Mouse (Mus musculus): ENCODE measurements around the gene Psmb8. TPM values are rescaled to one million over a fixed set of nuclear protein-coding genes. Genes with fewer than 3 reads are reported as not detected.

Gene Psmb8
- total and polyA plus RNA-seq, 3 experiments = 12.3 to 33.5 (median 18.9) TPM

DNA sequence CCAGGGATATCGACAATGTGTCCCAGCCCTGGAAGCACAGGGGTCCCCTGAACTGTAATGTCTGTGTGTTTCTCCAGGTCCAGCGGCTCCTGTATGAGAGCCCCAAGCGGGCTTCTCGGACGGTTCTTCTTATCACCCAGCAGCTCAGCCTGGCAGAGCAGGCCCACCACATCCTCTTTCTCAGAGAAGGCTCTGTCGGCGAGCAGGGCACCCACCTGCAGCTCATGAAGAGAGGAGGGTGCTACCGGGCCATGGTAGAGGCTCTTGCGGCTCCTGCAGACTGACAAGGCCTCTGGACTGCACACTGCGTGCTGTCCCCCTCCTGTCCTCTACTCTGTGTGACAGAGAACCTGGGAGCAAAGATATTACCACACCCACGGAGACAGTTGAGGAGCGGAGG, 1.0 kb upstream of the Psmb8 start:
- TF ChIP-seq CTCF (IDR thresholded peaks at IDR 0.05) (no peak), POLR2A (IDR thresholded peaks at IDR 0.05; ENCODE audit: insufficient read depth, low read depth, low read length) (no peak), EP300 (IDR thresholded peaks at IDR 0.05; ENCODE audit: insufficient read depth, low read depth, low read length) (no peak)
- H3K36me3 ChIP-seq (ENCODE audit: control insufficient read depth, insufficient read depth, low read length) = no peaks in the 10 kb centered on the region
- H3K79me2 ChIP-seq (replicated peaks; ENCODE audit: control insufficient read depth, insufficient read depth, low read length) = no peaks in the 10 kb centered on the region
- peaks cover 3% of the 10 kb centered on the region; the same call in 1 of the 2 replicates for H3K4me1 ChIP-seq (ENCODE audit: control insufficient read depth, insufficient read depth, low read length)
- H3K4me3 ChIP-seq = no peak overlapping the region
- WGBS = 66% methylated on average over 12 of the region's 12 CpGs
- intact Hi-C loops (cut with DNase I) = no loop called here
- no peak overlapping the region for H3K27ac ChIP-seq
- H3K27me3 ChIP-seq (ENCODE audit: control insufficient read depth, insufficient read depth, low read length) = no peaks in the 10 kb centered on the region
- H3K9ac ChIP-seq (ENCODE audit: low read depth, low read length) = no peak overlapping the region
- peak; percentile 27 to 47 for DNase-seq

DNA sequence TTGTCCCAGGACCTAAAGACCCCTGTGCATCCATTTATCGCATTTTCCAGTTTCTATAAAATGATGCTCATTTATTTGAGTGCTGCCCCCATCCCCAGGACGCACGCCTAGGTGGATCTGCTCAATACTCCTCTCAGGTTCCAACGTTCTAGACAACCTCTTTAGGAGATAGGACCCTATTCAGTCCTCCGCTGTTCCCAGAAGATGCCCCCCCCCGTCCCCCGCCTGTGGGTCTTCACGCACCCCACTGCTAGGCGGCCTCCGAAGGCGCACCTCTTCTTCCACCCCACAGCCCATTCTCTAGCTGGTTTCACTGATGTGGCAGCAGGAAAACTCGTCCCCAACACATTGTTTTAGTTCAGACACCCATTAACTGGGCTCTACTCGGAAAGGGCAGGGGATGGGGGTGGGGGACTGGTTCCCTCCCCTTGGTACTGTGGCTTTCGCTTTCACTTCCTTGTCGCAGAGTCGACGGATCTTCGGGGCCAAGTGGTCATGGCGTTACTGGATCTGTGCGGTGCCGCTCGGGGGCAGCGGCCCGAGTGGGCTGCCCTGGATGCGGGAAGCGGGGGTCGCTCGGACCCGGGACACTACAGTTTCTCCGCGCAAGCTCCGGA, 491 bp downstream of the Psmb8 start:
- intact Hi-C loops (cut with DNase I) = loop anchor here (1.0 kb wide), 1 partner anchor 11 kb away; the partner anchor contains the start of genes Psmb9 and Tap1
- no peaks in the 10 kb centered on the region for H3K79me2 ChIP-seq (replicated peaks; ENCODE audit: control insufficient read depth, insufficient read depth, low read length)
- H3K27ac ChIP-seq = peak overlapping the region; percentile 78
- no peaks in the 10 kb centered on the region for H3K27me3 ChIP-seq (ENCODE audit: control insufficient read depth, insufficient read depth, low read length)
- H3K9ac ChIP-seq (ENCODE audit: low read depth, low read length) = peak overlapping the region; percentile 67
- TF ChIP-seq EP300 (IDR thresholded peaks at IDR 0.05; ENCODE audit: insufficient read depth, low read depth, low read length) = peak; percentile 52; the same call in 1 of the 2 replicates
- no peak for TF ChIP-seq CTCF (IDR thresholded peaks at IDR 0.05)
- peak; percentile 79 for TF ChIP-seq POLR2A (IDR thresholded peaks at IDR 0.05; ENCODE audit: insufficient read depth, low read depth, low read length)
- peaks cover 3% of the 10 kb centered on the region; the same call in 1 of the 2 replicates for H3K4me1 ChIP-seq (ENCODE audit: control insufficient read depth, insufficient read depth, low read length)
- 2% methylated on average over 32 of the region's 32 CpGs for WGBS
- peak overlapping the region; percentile 44 for H3K4me3 ChIP-seq
- H3K36me3 ChIP-seq (ENCODE audit: control insufficient read depth, insufficient read depth, low read length) = no peaks in the 10 kb centered on the region
- DNase-seq = peak; percentile 76 to 84

- Histone ChIP-seq H3K4me1 (ENCODE audit: control insufficient read depth, insufficient read depth, low read length) (peaks cover 3% of the 10 kb centered on the region; the same call in 1 of the 2 replicates), H3K27me3 (ENCODE audit: control insufficient read depth, insufficient read depth, low read length) (no peaks in the 10 kb centered on the region), H3K27ac (peak overlapping the region; percentile 78), H3K79me2 (replicated peaks; ENCODE audit: control insufficient read depth, insufficient read depth, low read length) (no peaks in the 10 kb centered on the region), H3K9ac (ENCODE audit: low read depth, low read length) (peak overlapping the region; percentile 67), H3K36me3 (ENCODE audit: control insufficient read depth, insufficient read depth, low read length) (no peaks in the 10 kb centered on the region), H3K4me3 (peak overlapping the region; percentile 44)
- intact Hi-C loops (cut with DNase I) = no loop called here
- no peak for TF ChIP-seq EP300 (IDR thresholded peaks at IDR 0.05; ENCODE audit: insufficient read depth, low read depth, low read length)
- no peak for TF ChIP-seq POLR2A (IDR thresholded peaks at IDR 0.05; ENCODE audit: insufficient read depth, low read depth, low read length)
- no peak for TF ChIP-seq CTCF (IDR thresholded peaks at IDR 0.05)
- 13% methylated on average over 11 of the region's 11 CpGs for WGBS
- no peak for DNase-seq
These were observed 996 bp downstream of the Psmb8 start for GRCm38 (mm10) chr17:34198521-34198912.

GRCm38 (mm10) chr17:34199050-34199619, 1.6 kb downstream of the Psmb8 start:
- intact Hi-C loops (cut with DNase I) = no loop called here
- Histone ChIP-seq H3K9ac (ENCODE audit: low read depth, low read length) (no peak overlapping the region), H3K27me3 (ENCODE audit: control insufficient read depth, insufficient read depth, low read length) (no peaks in the 10 kb centered on the region), H3K27ac (no peak overlapping the region), H3K4me1 (ENCODE audit: control insufficient read depth, insufficient read depth, low read length) (peaks cover 4% of the 10 kb centered on the region), H3K36me3 (ENCODE audit: control insufficient read depth, insufficient read depth, low read length) (no peaks in the 10 kb centered on the region), H3K4me3 (no peak overlapping the region; the same call in 1 of the 2 replicates), H3K79me2 (replicated peaks; ENCODE audit: control insufficient read depth, insufficient read depth, low read length) (no peaks in the 10 kb centered on the region)
- peak in 1 of 2 experiments; percentile 21 for DNase-seq
- TF ChIP-seq EP300 (IDR thresholded peaks at IDR 0.05; ENCODE audit: insufficient read depth, low read depth, low read length) (no peak), POLR2A (IDR thresholded peaks at IDR 0.05; ENCODE audit: insufficient read depth, low read depth, low read length) (no peak), CTCF (IDR thresholded peaks at IDR 0.05) (no peak)
- WGBS = 73% methylated on average over 12 of the region's 12 CpGs

DNA sequence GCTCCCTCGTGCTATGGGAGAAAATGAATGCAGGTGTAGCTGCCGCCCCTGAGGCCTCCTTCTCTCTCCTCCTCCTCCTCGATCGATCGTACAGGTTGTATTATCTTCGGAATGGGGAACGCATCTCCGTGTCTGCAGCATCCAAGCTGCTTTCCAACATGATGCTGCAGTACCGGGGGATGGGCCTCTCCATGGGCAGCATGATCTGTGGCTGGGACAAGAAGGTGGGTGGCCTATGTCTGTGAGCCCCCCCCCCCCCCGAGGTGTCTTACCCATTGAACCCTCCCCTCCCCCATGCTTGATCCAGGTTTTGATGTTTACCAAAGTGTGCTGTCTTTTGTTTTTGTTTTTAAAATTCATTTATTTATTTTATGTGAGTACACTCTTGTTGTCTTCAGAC, 2.5 kb downstream of the Psmb8 start:
- intact Hi-C loops (cut with DNase I) = no loop called here
- Histone ChIP-seq H3K4me1 (ENCODE audit: control insufficient read depth, insufficient read depth, low read length) (peaks cover 4% of the 10 kb centered on the region), H3K4me3 (no peak overlapping the region), H3K27ac (no peak overlapping the region), H3K36me3 (ENCODE audit: control insufficient read depth, insufficient read depth, low read length) (no peaks in the 10 kb centered on the region), H3K79me2 (replicated peaks; ENCODE audit: control insufficient read depth, insufficient read depth, low read length) (no peaks in the 10 kb centered on the region), H3K27me3 (ENCODE audit: control insufficient read depth, insufficient read depth, low read length) (no peaks in the 10 kb centered on the region), H3K9ac (ENCODE audit: low read depth, low read length) (no peak overlapping the region)
- 88% methylated on average over 10 of the region's 10 CpGs for WGBS
- no peak for TF ChIP-seq CTCF (IDR thresholded peaks at IDR 0.05)
- no peak for TF ChIP-seq EP300 (IDR thresholded peaks at IDR 0.05; ENCODE audit: insufficient read depth, low read depth, low read length)
- TF ChIP-seq POLR2A (IDR thresholded peaks at IDR 0.05; ENCODE audit: insufficient read depth, low read depth, low read length) = no peak
- no peak for DNase-seq

All from heart, adult 2 months (tissue).